Mouse (Mus musculus): Measurements from ENCODE around the gene Prkn. TPM values are rescaled to one million over a fixed set of nuclear protein-coding genes. Genes with fewer than 3 reads are reported as not detected.

Prkn gene
- total and polyA plus RNA-seq, 2 experiments from 2014 or later = 6.2 to 6.8 TPM

GRCm38 (mm10) chr17:12000285-12000684 is 1160.1 kb downstream of the Prkn start:
- H3K9ac ChIP-seq = no peak overlapping the region
- DNase-seq (no peak), ATAC-seq (no peak)
- no peaks in the 10 kb centered on the region for H3K36me3 ChIP-seq (ENCODE audit: insufficient read depth)
- H3K4me1 ChIP-seq (ENCODE audit: insufficient read depth) = no peaks in the 10 kb centered on the region
- no peak for TF ChIP-seq CTCF (IDR thresholded peaks at IDR 0.05; ENCODE audit: low read depth)
- H3K27me3 ChIP-seq (ENCODE audit: insufficient read depth, low read length) = no peaks in the 10 kb centered on the region
- H3K4me2 ChIP-seq (ENCODE audit: low read depth) = no peak overlapping the region
- no peaks in the 10 kb centered on the region for H3K9me3 ChIP-seq (ENCODE audit: low read length)
- H3K4me3 ChIP-seq (ENCODE audit: low read depth, low read length) = no peak overlapping the region
- WGBS = 67% methylated on average over 9 of the region's 9 CpGs
- no peak overlapping the region for H3K27ac ChIP-seq (ENCODE audit: low read depth, low read length)

GRCm38 (mm10) chr17:12021326-12021725 is 1181.1 kb downstream of the Prkn start:
- H3K9me3 ChIP-seq (ENCODE audit: low read length) = 0 out of 2 replicates have a peak, but pooled peaks cover 3% of the 10 kb centered on the region
- WGBS = 45% methylated on average over 3 of the region's 3 CpGs
- H3K9ac ChIP-seq = no peak overlapping the region
- H3K36me3 ChIP-seq (ENCODE audit: insufficient read depth) = no peaks in the 10 kb centered on the region
- no peak overlapping the region for H3K4me3 ChIP-seq (ENCODE audit: low read depth, low read length)
- H3K4me2 ChIP-seq (ENCODE audit: low read depth) = no peak overlapping the region
- H3K4me1 ChIP-seq (ENCODE audit: insufficient read depth) = no peaks in the 10 kb centered on the region
- TF ChIP-seq CTCF (IDR thresholded peaks at IDR 0.05; ENCODE audit: low read depth) = no peak
- no peaks in the 10 kb centered on the region for H3K27me3 ChIP-seq (ENCODE audit: insufficient read depth, low read length)
- ATAC-seq (no peak), DNase-seq (no peak)
- H3K27ac ChIP-seq (ENCODE audit: low read depth, low read length) = no peak overlapping the region

- Histone ChIP-seq H3K9me3 (ENCODE audit: low read length) (no peaks in the 10 kb centered on the region), H3K27me3 (ENCODE audit: insufficient read depth, low read length) (no peaks in the 10 kb centered on the region), H3K36me3 (ENCODE audit: insufficient read depth) (no peaks in the 10 kb centered on the region), H3K9ac (no peak overlapping the region), H3K4me3 (ENCODE audit: low read depth, low read length) (no peak overlapping the region), H3K4me1 (ENCODE audit: insufficient read depth) (no peaks in the 10 kb centered on the region; the same call in 1 of the 2 replicates), H3K27ac (ENCODE audit: low read depth, low read length) (no peak overlapping the region), H3K4me2 (ENCODE audit: low read depth) (no peak overlapping the region)
- no peak for TF ChIP-seq CTCF (IDR thresholded peaks at IDR 0.05; ENCODE audit: low read depth)
- WGBS = 85% methylated on average over 5 of the region's 5 CpGs
- ATAC-seq = no peak
- no peak for DNase-seq
Measured at GRCm38 (mm10) chr17:12029362-12029761, 1189.2 kb downstream of the Prkn start.

- TF ChIP-seq CTCF (IDR thresholded peaks at IDR 0.05; ENCODE audit: low read depth) = no peak
- DNase-seq = peak; percentile 26
- H3K9ac ChIP-seq = no peak overlapping the region
Measured at GRCm38 (mm10) chr17:12029921-12030461, 1189.8 kb downstream of the Prkn start.

GRCm38 (mm10) chr17:12030556-12031160 is 1190.5 kb downstream of the Prkn start:
- no peak for DNase-seq
- H3K9ac ChIP-seq = no peak overlapping the region
- no peak for TF ChIP-seq CTCF (IDR thresholded peaks at IDR 0.05; ENCODE audit: low read depth)
- ATAC-seq = no peak
- no peaks in the 10 kb centered on the region for H3K27me3 ChIP-seq (ENCODE audit: insufficient read depth, low read length)
- H3K4me1 ChIP-seq (ENCODE audit: insufficient read depth) = no peaks in the 10 kb centered on the region; the same call in 1 of the 2 replicates
- no peaks in the 10 kb centered on the region for H3K9me3 ChIP-seq (ENCODE audit: low read length)
- H3K4me2 ChIP-seq (ENCODE audit: low read depth) = peak overlapping the region; percentile 28
- no peaks in the 10 kb centered on the region for H3K36me3 ChIP-seq (ENCODE audit: insufficient read depth)
- H3K27ac ChIP-seq (ENCODE audit: low read depth, low read length) = peak overlapping the region; percentile 4; the same call in 1 of the 2 replicates
- 10% methylated on average over 11 of the region's 11 CpGs for WGBS
- no peak overlapping the region for H3K4me3 ChIP-seq (ENCODE audit: low read depth, low read length)

More at GRCm38 (mm10) chr17:12029921-12030461, 1189.8 kb downstream of the Prkn start:
- H3K9me3 ChIP-seq (ENCODE audit: low read length) = no peaks in the 10 kb centered on the region
- no peaks in the 10 kb centered on the region; the same call in 1 of the 2 replicates for H3K4me1 ChIP-seq (ENCODE audit: insufficient read depth)
- H3K27ac ChIP-seq (ENCODE audit: low read depth, low read length) = no peak overlapping the region
- peak; percentile 15; the same call in 1 of the 2 replicates for ATAC-seq
- peak overlapping the region; percentile 28; the same call in 1 of the 2 replicates for H3K4me2 ChIP-seq (ENCODE audit: low read depth)
- H3K36me3 ChIP-seq (ENCODE audit: insufficient read depth) = no peaks in the 10 kb centered on the region
- no peaks in the 10 kb centered on the region for H3K27me3 ChIP-seq (ENCODE audit: insufficient read depth, low read length)
- H3K4me3 ChIP-seq (ENCODE audit: low read depth, low read length) = no peak overlapping the region
- WGBS = 13% methylated on average over 14 of the region's 14 CpGs

GRCm38 (mm10) chr17:12031203-12031942 is 1191.2 kb downstream of the Prkn start:
- 0% methylated on average over 10 of the region's 10 CpGs for WGBS
- no peak overlapping the region for H3K4me3 ChIP-seq (ENCODE audit: low read depth, low read length)
- no peaks in the 10 kb centered on the region for H3K9me3 ChIP-seq (ENCODE audit: low read length)
- H3K4me1 ChIP-seq (ENCODE audit: insufficient read depth) = no peaks in the 10 kb centered on the region; the same call in 1 of the 2 replicates
- TF ChIP-seq CTCF (IDR thresholded peaks at IDR 0.05; ENCODE audit: low read depth) = peak; percentile 75
- DNase-seq (peak; percentile 86), ATAC-seq (peak; percentile 80)
- no peaks in the 10 kb centered on the region for H3K27me3 ChIP-seq (ENCODE audit: insufficient read depth, low read length)
- no peak overlapping the region for H3K9ac ChIP-seq
- peak overlapping the region; percentile 28 for H3K4me2 ChIP-seq (ENCODE audit: low read depth)
- H3K36me3 ChIP-seq (ENCODE audit: insufficient read depth) = no peaks in the 10 kb centered on the region
- H3K27ac ChIP-seq (ENCODE audit: low read depth, low read length) = no peak overlapping the region

All from forebrain, postnatal 0 days (tissue).